Mouse (Mus musculus): ENCODE results near the gene Olfr490. TPM values are rescaled to one million over a fixed set of nuclear protein-coding genes. Genes with fewer than 3 reads are reported as not detected.

Gene Olfr490
- not detected for total RNA-seq (2021)

- intact Hi-C loops (cut with DNase I), result no loop called here
- no peak for DNase-seq
Observed at GRCm38 (mm10) chr7:108288834-108289233, at the start of gene Olfr490. Gene Olfr490, minus strand, starts transcription at chr7:108288934.

GRCm38 (mm10) chr7:108323574-108323973 lies 34.8 kb upstream of the Olfr490 start, which contains the start of gene Olfr492:
Gene Olfr492, minus strand, starts transcription at chr7:108323674.
- DNase-seq, result no peak
- intact Hi-C loops (cut with DNase I), result no loop called here

GRCm38 (mm10) chr7:108313151-108313550 lies 24.4 kb upstream of the Olfr490 start, which contains the start of gene Olfr491:
Gene Olfr491, plus strand, starts transcription at chr7:108313451.
- no peak for DNase-seq
- intact Hi-C loops (cut with DNase I), result no loop called here

- DNase-seq, result no peak
- intact Hi-C loops (cut with DNase I), result no loop called here
Observed at GRCm38 (mm10) chr7:108258247-108258646, 30.5 kb downstream of the Olfr490 start, which contains the start of gene Olfr488. Gene Olfr488, minus strand, starts transcription at chr7:108258347.

Other genes starting within 250 kb of the Olfr490 start
- gene Olfr479, start 238.2 kb downstream of the Olfr490 start, total RNA-seq (2021), result not detected
- not detected for gene Olfr480, start 221.6 kb downstream of the Olfr490 start, total RNA-seq (2021)
- gene Olfr481, start 209.1 kb downstream of the Olfr490 start, total RNA-seq (2021), result not detected
- under 1 TPM; 0.82 to 0.89 TPM for gene Olfr482, start 191.3 kb downstream of the Olfr490 start, total RNA-seq (2021)
- gene Olfr483, start 188.1 kb downstream of the Olfr490 start, total RNA-seq (2021), result not detected
- gene Olfr484, start 161.5 kb downstream of the Olfr490 start, total RNA-seq (2021), result not detected
- gene Olfr485, start 129.1 kb downstream of the Olfr490 start, total RNA-seq (2021), result not detected
- gene Olfr486, start 116.2 kb downstream of the Olfr490 start, total RNA-seq (2021), result not detected
- gene Olfr487, start 74.3 kb downstream of the Olfr490 start, total RNA-seq (2021), result not detected
- gene Olfr488, start 30.6 kb downstream of the Olfr490 start, total RNA-seq (2021), result not detected
- not detected for gene Olfr491, start 24.5 kb upstream of the Olfr490 start, total RNA-seq (2021)
- not detected for gene Olfr492, start 34.7 kb upstream of the Olfr490 start, total RNA-seq (2021)
- gene Olfr493, start 58.0 kb upstream of the Olfr490 start, total RNA-seq (2021), result not detected
- gene Olfr494, start 76.4 kb upstream of the Olfr490 start, total RNA-seq (2021), result not detected
- gene Olfr495, start 104.2 kb upstream of the Olfr490 start, total RNA-seq (2021), result not detected
- gene Olfr497, start 131.5 kb upstream of the Olfr490 start, total RNA-seq (2021), result not detected
- gene Olfr498, start 176.4 kb upstream of the Olfr490 start, total RNA-seq (2021), result not detected
- gene Olfr502, start 236.1 kb upstream of the Olfr490 start, total RNA-seq (2021), result not detected